Mouse (Mus musculus) macrophage (primary cell): ENCODE results near the gene Myadml2. TPM values are rescaled to one million over a fixed set of nuclear protein-coding genes. Genes with fewer than 3 reads are reported as not detected.

ENCODE experiments used
- H3K27ac ChIP-seq: fragments of 350-480 bp; formaldehyde crosslinking; 2 replicates; pipeline ENCODE4 v1.9.0; 2021
- H3K36me3 ChIP-seq: fragments of 350-480 bp; formaldehyde crosslinking; 2 replicates; pipeline ENCODE4 v1.9.0; 2021; ENCODE audit errors: inconsistent target
- H3K4me3 ChIP-seq: fragments of 350-480 bp; formaldehyde crosslinking; 2 replicates; pipeline ENCODE4 v1.9.0; 2021; ENCODE audit errors: inconsistent target
- H3K79me2 ChIP-seq: fragments of 350-480 bp; formaldehyde crosslinking; 2 replicates; pipeline ENCODE4 v1.9.0; 2021; ENCODE audit errors: inconsistent target
- WGBS: methylation state at CpG from one replicate; pipeline ENCODE4 v1.1.7; 2026; ENCODE audit warnings: inconsistent platforms; ENCODE audit not compliant: missing documents; 5-methylcytosine and 5-hydroxymethylcytosine counted together
- polyA plus RNA-seq: library from polyadenylated mRNA; stranded (reverse); fragments of 250-400 nt; gene quantifications from 3 replicates; pipeline ENCODE4 v1.2.4, GENCODE M21; 2018; ENCODE audit warnings: inconsistent platforms
- total RNA-seq, 78 experiments: library from RNA; depleted of rRNA; stranded (reverse); fragments of 250-400 nt; gene quantifications; 1 replicate in 9 of 78; 2 replicates in 24 of 78; 3 replicates in 43 of 78; 4 replicates in 2 of 78; pipeline ENCODE4 v1.2.4; 2018; ENCODE audit warnings: inconsistent platforms in 56 of 78

The Myadml2 gene
- not detected for total RNA-seq (2018; cell fraction: chromatin; rRNA removed)
- total RNA-seq (2018; cell fraction: cytosol; rRNA removed): not detected
- total RNA-seq (2018; cell fraction: nucleus; rRNA removed): not detected
- not detected in 3 replicates for polyA plus RNA-seq

- no peaks in the 10 kb centered on the region for H3K79me2 ChIP-seq
- 8% methylated on average over 13 of the region's 13 CpGs for WGBS
- no peaks in the 10 kb centered on the region for H3K36me3 ChIP-seq
- peak within 1 kb of the TSS; percentile 18; the same call in 1 of the 2 replicates for H3K4me3 ChIP-seq
- peak within 1 kb of the TSS; percentile 19; the same call in 1 of the 2 replicates for H3K27ac ChIP-seq
Measured at GRCm38 (mm10) chr11:120648001-120648476, at the start of gene Myadml2. Gene Myadml2, minus strand, starts transcription at chr11:120648158.

GRCm38 (mm10) chr11:120697741-120698140 lies 49.8 kb upstream of the Myadml2 start:
- 91% methylated on average over 10 of the region's 10 CpGs for WGBS
- H3K4me3 ChIP-seq: no peak overlapping the region
- H3K36me3 ChIP-seq: peaks cover 52% of the 10 kb centered on the region; the same call in 1 of the 2 replicates
- no peak overlapping the region for H3K27ac ChIP-seq
- H3K79me2 ChIP-seq: no peaks in the 10 kb centered on the region; the same call in 1 of the 2 replicates

GRCm38 (mm10) chr11:120696568-120696967 lies 48.6 kb upstream of the Myadml2 start:
- Histone ChIP-seq H3K79me2 (no peaks in the 10 kb centered on the region; the same call in 1 of the 2 replicates), H3K36me3 (peaks cover 41% of the 10 kb centered on the region; the same call in 1 of the 2 replicates), H3K27ac (no peak overlapping the region), H3K4me3 (no peak overlapping the region)
- 97% methylated on average over 6 of the region's 6 CpGs for WGBS

- no peak overlapping the region for H3K27ac ChIP-seq
- H3K4me3 ChIP-seq: no peak overlapping the region
- 90% methylated on average over 12 of the region's 12 CpGs for WGBS
- no peaks in the 10 kb centered on the region; the same call in 1 of the 2 replicates for H3K79me2 ChIP-seq
- peaks cover 31% of the 10 kb centered on the region; the same call in 1 of the 2 replicates for H3K36me3 ChIP-seq
Measured at GRCm38 (mm10) chr11:120695641-120696040, 47.7 kb upstream of the Myadml2 start.

- WGBS: 97% methylated on average over 4 of the region's 4 CpGs
- Histone ChIP-seq H3K36me3 (peaks cover 29% of the 10 kb centered on the region; the same call in 1 of the 2 replicates), H3K79me2 (no peaks in the 10 kb centered on the region; the same call in 1 of the 2 replicates), H3K27ac (no peak overlapping the region), H3K4me3 (no peak overlapping the region)
Measured at GRCm38 (mm10) chr11:120695184-120695583, 47.2 kb upstream of the Myadml2 start.

GRCm38 (mm10) chr11:120693461-120693860 lies 45.5 kb upstream of the Myadml2 start:
- no peak overlapping the region for H3K27ac ChIP-seq
- peaks cover 38% of the 10 kb centered on the region; the same call in 1 of the 2 replicates for H3K36me3 ChIP-seq
- no peak overlapping the region for H3K4me3 ChIP-seq
- WGBS: 97% methylated on average over 3 of the region's 3 CpGs
- no peaks in the 10 kb centered on the region; the same call in 1 of the 2 replicates for H3K79me2 ChIP-seq

- WGBS: 77% methylated on average over 4 of the region's 4 CpGs
- H3K27ac ChIP-seq: peak overlapping the region; percentile 16
- no peaks in the 10 kb centered on the region; the same call in 1 of the 2 replicates for H3K79me2 ChIP-seq
- peaks cover 40% of the 10 kb centered on the region; the same call in 1 of the 2 replicates for H3K36me3 ChIP-seq
- no peak overlapping the region for H3K4me3 ChIP-seq
Measured at GRCm38 (mm10) chr11:120692471-120693011, 44.6 kb upstream of the Myadml2 start.

- Histone ChIP-seq H3K27ac (no peak overlapping the region), H3K4me3 (no peak overlapping the region), H3K36me3 (peaks cover 37% of the 10 kb centered on the region; the same call in 1 of the 2 replicates), H3K79me2 (peaks cover 2% of the 10 kb centered on the region; the same call in 1 of the 2 replicates)
- WGBS: 42% methylated on average over 3 of the region's 3 CpGs
Measured at GRCm38 (mm10) chr11:120689365-120689764, 41.4 kb upstream of the Myadml2 start.

- WGBS: 96% methylated on average over 20 of the region's 20 CpGs
- no peak overlapping the region for H3K4me3 ChIP-seq
- peaks cover 37% of the 10 kb centered on the region; the same call in 1 of the 2 replicates for H3K36me3 ChIP-seq
- H3K79me2 ChIP-seq: peaks cover 5% of the 10 kb centered on the region; the same call in 1 of the 2 replicates
- no peak overlapping the region for H3K27ac ChIP-seq
Measured at GRCm38 (mm10) chr11:120686650-120687272, 38.8 kb upstream of the Myadml2 start.

GRCm38 (mm10) chr11:120684660-120685059 lies 36.7 kb upstream of the Myadml2 start:
- Histone ChIP-seq H3K4me3 (no peak overlapping the region), H3K79me2 (peaks cover 5% of the 10 kb centered on the region; the same call in 1 of the 2 replicates), H3K27ac (no peak overlapping the region), H3K36me3 (peaks cover 57% of the 10 kb centered on the region)
- WGBS: 89% methylated on average over 2 of the region's 2 CpGs

GRCm38 (mm10) chr11:120684086-120684485 lies 36.1 kb upstream of the Myadml2 start:
- H3K36me3 ChIP-seq: peaks cover 59% of the 10 kb centered on the region
- WGBS: 100% methylated on average over 2 of the region's 2 CpGs
- H3K79me2 ChIP-seq: peaks cover 5% of the 10 kb centered on the region; the same call in 1 of the 2 replicates
- no peak overlapping the region for H3K4me3 ChIP-seq
- no peak overlapping the region for H3K27ac ChIP-seq

GRCm38 (mm10) chr11:120683536-120683935 lies 35.6 kb upstream of the Myadml2 start:
- Histone ChIP-seq H3K27ac (no peak overlapping the region), H3K4me3 (no peak overlapping the region), H3K36me3 (peaks cover 56% of the 10 kb centered on the region), H3K79me2 (peaks cover 5% of the 10 kb centered on the region; the same call in 1 of the 2 replicates)
- WGBS: 90% methylated on average over 3 of the region's 3 CpGs

- H3K79me2 ChIP-seq: peaks cover 5% of the 10 kb centered on the region; the same call in 1 of the 2 replicates
- no peak overlapping the region for H3K27ac ChIP-seq
- H3K36me3 ChIP-seq: peaks cover 63% of the 10 kb centered on the region
- 85% methylated on average over 5 of the region's 5 CpGs for WGBS
- H3K4me3 ChIP-seq: no peak overlapping the region
Measured at GRCm38 (mm10) chr11:120682683-120683082, 34.7 kb upstream of the Myadml2 start.

- no peak overlapping the region for H3K27ac ChIP-seq
- peaks cover 46% of the 10 kb centered on the region for H3K36me3 ChIP-seq
- H3K4me3 ChIP-seq: no peak overlapping the region
- 73% methylated on average over 3 of the region's 3 CpGs for WGBS
- H3K79me2 ChIP-seq: peaks cover 21% of the 10 kb centered on the region; the same call in 1 of the 2 replicates
Measured at GRCm38 (mm10) chr11:120679909-120680308, 32.0 kb upstream of the Myadml2 start.
